Comparison of ENCODE assay signal across 32 mouse cellular contexts in genomic region chr9:64222098-64222497, GRCm38 (mm10). TPM values are rescaled to one million over a fixed set of nuclear protein-coding genes. Genes with fewer than 3 reads are reported as not detected.
DNase-seq lines count a peak whose midpoint lies in the region; ATAC-seq and TF ChIP-seq lines count a peak whose summit lies in the region.
"Had no signal": no experiment of that assay in that cellular context is flagged by ENCODE, and none has a peak within 500 bp of the region (broad histone marks: within the 10 kb centered on the region; RNA-seq: fewer than 3 reads in every experiment).

No protein-coding gene starts in this region.

- no peak overlapping the region for H3K9ac ChIP-seq in midbrain, embryonic 15.5 days
- H3K9ac ChIP-seq: embryonic facial prominence, embryonic 12.5 days; forebrain, embryonic 15.5 days; hindbrain, embryonic 12.5 days; intestine, embryonic 15.5 days; limb, embryonic 12.5 days; liver, embryonic 15.5 days; lung, embryonic 15.5 days; midbrain, embryonic 12.5 days; neural tube, embryonic 15.5 days had no signal

- DNase-seq in layer of hippocampus, adult 2 months (ENCODE audit: low spot score in 2 of 2): no peak
- no peak for DNase-seq in layer of hippocampus, adult 18-20 months (ENCODE audit: low spot score in 2 of 2)
- no peak for DNase-seq in gastrocnemius, postnatal 25 days
- DNase-seq: adrenal gland, adult 2 months; adrenal gland, postnatal 36 days; cerebellum, adult 8-10 months; cerebellum, postnatal 25 days; heart, postnatal 36 days; kidney, adult 2 months; kidney, postnatal 36 days; lung, postnatal 36 days; right cerebral cortex, postnatal 4 days; thymus, postnatal 4 days had no signal

- TF ChIP-seq CTCF in layer of hippocampus, adult 2 months (conservative IDR thresholded peaks at IDR 0.05): no peak

- peaks cover 78% of the 10 kb centered on the region for H3K4me1 ChIP-seq in megakaryocyte, embryonic 14.5 days
- peaks cover 4% of the 10 kb centered on the region; the same call in 1 of the 2 replicates for H3K4me1 ChIP-seq in midbrain, embryonic 15.5 days
- H3K4me1 ChIP-seq: hindbrain, embryonic 12.5 days; intestine, embryonic 15.5 days; lung, embryonic 15.5 days; neural tube, embryonic 15.5 days had no signal

- 82% methylated on average over 2 of the region's 2 CpGs for WGBS in midbrain, embryonic 15.5 days

- H3K36me3 ChIP-seq in megakaryocyte, embryonic 14.5 days (replicated peaks; ENCODE audit: low read length): peaks cover 29% of the 10 kb centered on the region
- no peaks in the 10 kb centered on the region for H3K36me3 ChIP-seq in midbrain, embryonic 15.5 days (replicated peaks)
- H3K36me3 ChIP-seq: embryonic facial prominence, embryonic 12.5 days; forebrain, embryonic 15.5 days; hindbrain, embryonic 12.5 days; intestine, embryonic 15.5 days; limb, embryonic 12.5 days; liver, embryonic 15.5 days; lung, embryonic 15.5 days; midbrain, embryonic 12.5 days; neural tube, embryonic 15.5 days had no signal

- H3K27ac ChIP-seq in layer of hippocampus, adult 2 months: peak overlapping the region; percentile 73
- no peak overlapping the region for H3K27ac ChIP-seq in midbrain, embryonic 15.5 days
- H3K27ac ChIP-seq: embryonic facial prominence, embryonic 12.5 days; forebrain, embryonic 10.5 days; forebrain, embryonic 15.5 days; heart, embryonic 10.5 days; hindbrain, embryonic 12.5 days; hindbrain, postnatal 0 days; intestine, embryonic 15.5 days; limb, embryonic 12.5 days; liver, embryonic 15.5 days; lung, embryonic 15.5 days; midbrain, embryonic 12.5 days; neural tube, embryonic 15.5 days had no signal

- ATAC-seq in common myeloid progenitor, adult 5-6 weeks (replicated peaks; ENCODE audit: low read depth, poor library complexity, severe bottlenecking): peak; percentile 71
- ATAC-seq in megakaryocyte-erythroid progenitor cell, adult 5-6 weeks (replicated peaks; ENCODE audit: low FRiP score, low TSS enrichment, poor library complexity, severe bottlenecking): no peak
- ATAC-seq in midbrain, embryonic 15.5 days (replicated peaks): no peak
- ATAC-seq: CD4-positive, CD25-positive, alpha-beta regulatory T cell, adult 4 months; forebrain, embryonic 15.5 days; hindbrain, postnatal 0 days; intestine, embryonic 15.5 days had no signal

- no peak overlapping the region for H3K4me2 ChIP-seq in midbrain, embryonic 15.5 days
- H3K4me2 ChIP-seq: embryonic facial prominence, embryonic 12.5 days; forebrain, embryonic 15.5 days; hindbrain, embryonic 12.5 days; intestine, embryonic 15.5 days; limb, embryonic 12.5 days; liver, embryonic 15.5 days; lung, embryonic 15.5 days; midbrain, embryonic 12.5 days; neural tube, embryonic 15.5 days had no signal

- no peak overlapping the region for H3K4me3 ChIP-seq in layer of hippocampus, adult 2 months
- H3K4me3 ChIP-seq in megakaryocyte, embryonic 14.5 days (replicated peaks): peak overlapping the region; percentile 56
- no peak overlapping the region for H3K4me3 ChIP-seq in midbrain, embryonic 15.5 days
- H3K4me3 ChIP-seq: embryonic facial prominence, embryonic 12.5 days; forebrain, embryonic 10.5 days; forebrain, embryonic 15.5 days; heart, embryonic 10.5 days; hindbrain, embryonic 12.5 days; intestine, embryonic 15.5 days; limb, embryonic 12.5 days; liver, embryonic 15.5 days; lung, embryonic 15.5 days; midbrain, embryonic 12.5 days; neural tube, embryonic 15.5 days had no signal

- H3K9me3 ChIP-seq in megakaryocyte, embryonic 14.5 days: no peaks in the 10 kb centered on the region
- H3K9me3 ChIP-seq in midbrain, embryonic 15.5 days: no peaks in the 10 kb centered on the region
- H3K9me3 ChIP-seq: embryonic facial prominence, embryonic 12.5 days; forebrain, embryonic 10.5 days; forebrain, embryonic 15.5 days; heart, embryonic 10.5 days; hindbrain, embryonic 12.5 days; intestine, embryonic 15.5 days; limb, embryonic 12.5 days; liver, embryonic 15.5 days; lung, embryonic 15.5 days; midbrain, embryonic 12.5 days; neural tube, embryonic 15.5 days had no signal

- H3K27me3 ChIP-seq in megakaryocyte, embryonic 14.5 days (replicated peaks): no peaks in the 10 kb centered on the region
- H3K27me3 ChIP-seq in midbrain, embryonic 15.5 days (replicated peaks): no peaks in the 10 kb centered on the region
- H3K27me3 ChIP-seq: embryonic facial prominence, embryonic 12.5 days; forebrain, embryonic 15.5 days; hindbrain, embryonic 12.5 days; intestine, embryonic 15.5 days; limb, embryonic 12.5 days; liver, embryonic 15.5 days; lung, embryonic 15.5 days; midbrain, embryonic 12.5 days; neural tube, embryonic 15.5 days had no signal

RNA-seq across cellular contexts. Expression of gene Uchl4, which starts 12.9 kb away (rescaled TPM):
- 1 to 10 TPM; 2.8 to 2.9 TPM for total RNA-seq in layer of hippocampus, adult 2 months (2021)
- 1 to 10 TPM; 2.4 to 2.9 TPM for total RNA-seq in layer of hippocampus, adult 18-20 months (2021)
- 0.46 and 2.0 TPM in 2 replicates for total RNA-seq in common myeloid progenitor, adult 5-6 weeks (2017)
- not detected in 2 replicates for polyA plus RNA-seq in megakaryocyte, embryonic 14.5 days (2012; ENCODE audit: insufficient read depth, low replicate concordance)
- total RNA-seq in gastrocnemius, postnatal 25 days (2021): 1 to 10 TPM; 1.4 to 1.8 TPM
- total RNA-seq in megakaryocyte-erythroid progenitor cell, adult 5-6 weeks (2014; fragmentation: Nextera tagmentation): 1.5 TPM in 1 of 2 replicates, not detected in the other
- total RNA-seq in megakaryocyte-erythroid progenitor cell, adult 5-6 weeks (2017): 1.1 and 1.9 TPM in 2 replicates
- 2.6 and 2.7 TPM in 2 replicates for polyA plus RNA-seq in midbrain, embryonic 15.5 days (2015; fragmentation: Nextera tagmentation; extraction: Ambion mirVana)
- total RNA-seq: hindbrain, postnatal 0 days had no signal
- polyA plus RNA-seq: adrenal gland, adult 2 months; gonadal fat pad, adult 2 months; liver, adult 2 months had no signal

RNA-seq across cellular contexts. Expression of gene Map2k1, which starts 31.3 kb away (rescaled TPM):
- total RNA-seq in layer of hippocampus, adult 2 months (2021): 100 to 1,000 TPM; 329 to 346 TPM
- total RNA-seq in layer of hippocampus, adult 18-20 months (2021): 100 to 1,000 TPM; 354 to 355 TPM
- total RNA-seq in common myeloid progenitor, adult 5-6 weeks (2017): 31.0 and 45.5 TPM in 2 replicates
- 6.4 and 36.7 TPM in 2 replicates for polyA plus RNA-seq in megakaryocyte, embryonic 14.5 days (2012; ENCODE audit: insufficient read depth, low replicate concordance)
- 10 to 100 TPM; 47.2 to 47.4 TPM for total RNA-seq in gastrocnemius, postnatal 25 days (2021)
- 12.6 and 17.5 TPM in 2 replicates for total RNA-seq in megakaryocyte-erythroid progenitor cell, adult 5-6 weeks (2014; fragmentation: Nextera tagmentation)
- total RNA-seq in megakaryocyte-erythroid progenitor cell, adult 5-6 weeks (2017): 27.9 and 29.5 TPM in 2 replicates
- 56.9 and 60.1 TPM in 2 replicates for polyA plus RNA-seq in midbrain, embryonic 15.5 days (2015; fragmentation: Nextera tagmentation; extraction: Ambion mirVana)

RNA-seq across cellular contexts. Expression of gene Snapc5, which starts 43.0 kb away (rescaled TPM):
- total RNA-seq in layer of hippocampus, adult 2 months (2021): 10 to 100 TPM; 15.0 to 19.6 TPM
- 10 to 100 TPM; 15.6 to 19.6 TPM for total RNA-seq in layer of hippocampus, adult 18-20 months (2021)
- total RNA-seq in common myeloid progenitor, adult 5-6 weeks (2017): 37.7 and 44.9 TPM in 2 replicates
- 0.56 TPM in 1 of 2 replicates, not detected in the other for polyA plus RNA-seq in megakaryocyte, embryonic 14.5 days (2012; ENCODE audit: insufficient read depth, low replicate concordance)
- total RNA-seq in gastrocnemius, postnatal 25 days (2021): 10 to 100 TPM; 17.9 to 18.5 TPM
- total RNA-seq in megakaryocyte-erythroid progenitor cell, adult 5-6 weeks (2014; fragmentation: Nextera tagmentation): 13.0 and 13.2 TPM in 2 replicates
- total RNA-seq in megakaryocyte-erythroid progenitor cell, adult 5-6 weeks (2017): 46.6 and 55.3 TPM in 2 replicates
- polyA plus RNA-seq in midbrain, embryonic 15.5 days (2015; fragmentation: Nextera tagmentation; extraction: Ambion mirVana): 33.9 and 36.6 TPM in 2 replicates

RNA-seq across cellular contexts. Expression of gene Rpl4, which starts 48.9 kb away (rescaled TPM):
- total RNA-seq in layer of hippocampus, adult 2 months (2021): 100 to 1,000 TPM; 607 to 624 TPM
- 100 to 1,000 TPM; 658 to 671 TPM for total RNA-seq in layer of hippocampus, adult 18-20 months (2021)
- 3,431 and 3,472 TPM in 2 replicates for total RNA-seq in common myeloid progenitor, adult 5-6 weeks (2017)
- polyA plus RNA-seq in megakaryocyte, embryonic 14.5 days (2012; ENCODE audit: insufficient read depth, low replicate concordance): 57.3 and 309 TPM in 2 replicates
- total RNA-seq in gastrocnemius, postnatal 25 days (2021): 100 to 1,000 TPM; 458 to 485 TPM
- total RNA-seq in megakaryocyte-erythroid progenitor cell, adult 5-6 weeks (2014; fragmentation: Nextera tagmentation): 3,030 and 3,310 TPM in 2 replicates
- 3,630 and 3,665 TPM in 2 replicates for total RNA-seq in megakaryocyte-erythroid progenitor cell, adult 5-6 weeks (2017)
- polyA plus RNA-seq in midbrain, embryonic 15.5 days (2015; fragmentation: Nextera tagmentation; extraction: Ambion mirVana): 543 and 555 TPM in 2 replicates

RNA-seq across cellular contexts. Expression of gene Zwilch, which starts 49.2 kb away (rescaled TPM):
- total RNA-seq in layer of hippocampus, adult 2 months (2021): 1 to 10 TPM; 2.6 to 4.8 TPM
- 1 to 10 TPM; 2.2 to 3.1 TPM for total RNA-seq in layer of hippocampus, adult 18-20 months (2021)
- total RNA-seq in common myeloid progenitor, adult 5-6 weeks (2017): 136 and 138 TPM in 2 replicates
- polyA plus RNA-seq in megakaryocyte, embryonic 14.5 days (2012; ENCODE audit: insufficient read depth, low replicate concordance): 4.4 TPM in 1 of 2 replicates, not detected in the other
- total RNA-seq in gastrocnemius, postnatal 25 days (2021): under 1 TPM; 0.38 to 0.88 TPM
- 63.8 and 96.9 TPM in 2 replicates for total RNA-seq in megakaryocyte-erythroid progenitor cell, adult 5-6 weeks (2014; fragmentation: Nextera tagmentation)
- 168 and 181 TPM in 2 replicates for total RNA-seq in megakaryocyte-erythroid progenitor cell, adult 5-6 weeks (2017)
- 4.9 and 5.2 TPM in 2 replicates for polyA plus RNA-seq in midbrain, embryonic 15.5 days (2015; fragmentation: Nextera tagmentation; extraction: Ambion mirVana)
